Mouse (Mus musculus): ENCODE results near the gene Il17rb. TPM values are rescaled to one million over a fixed set of nuclear protein-coding genes. Genes with fewer than 3 reads are reported as not detected.

Gene Il17rb
- polyA plus RNA-seq, 1 experiment from 2014 or later = 1.2 TPM

DNA sequence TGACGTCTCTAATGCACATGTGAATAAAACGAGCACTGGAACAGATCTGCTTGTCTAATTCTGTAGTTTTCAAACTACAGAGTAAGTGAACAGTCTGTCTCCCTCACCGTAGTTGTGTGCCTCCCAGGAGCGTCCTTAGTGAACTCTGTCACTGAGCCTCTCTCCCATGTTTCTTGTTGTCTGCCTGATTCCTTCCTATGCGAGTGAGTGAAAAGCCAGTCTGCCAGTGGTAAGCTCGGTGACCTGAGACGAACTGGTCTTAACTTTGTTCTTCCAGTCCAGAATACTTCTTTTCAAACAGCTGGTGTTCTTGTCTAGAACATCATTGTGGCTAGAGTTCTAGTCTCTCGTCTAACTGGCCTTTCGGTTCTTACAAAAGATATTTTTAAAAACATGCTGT, 21.0 kb downstream of the Il17rb start:
- Histone ChIP-seq H3K4me1 (ENCODE audit: control insufficient read depth, insufficient read depth, low read length) (no peaks in the 10 kb centered on the region), H3K4me2 (ENCODE audit: low read depth, severe bottlenecking) (no peak overlapping the region), H3K27me3 (ENCODE audit: control insufficient read depth, insufficient read depth, low read length) (no peaks in the 10 kb centered on the region), H3K9me3 (ENCODE audit: control insufficient read depth, low read length) (no peaks in the 10 kb centered on the region), H3K4me3 (ENCODE audit: low read depth, low read length) (no peak overlapping the region), H3K27ac (replicated peaks; ENCODE audit: low read depth, low read length) (no peak overlapping the region), H3K36me3 (ENCODE audit: control insufficient read depth, insufficient read depth, low read length) (peaks cover 56% of the 10 kb centered on the region), H3K9ac (ENCODE audit: low read length) (no peak overlapping the region)
- no peak for ATAC-seq (ENCODE audit: insufficient number of reproducible peaks, low FRiP score, low TSS enrichment, low read depth)
- no peak for DNase-seq (ENCODE audit: low spot score)
- WGBS = 94% methylated on average over 9 of the region's 9 CpGs

DNA sequence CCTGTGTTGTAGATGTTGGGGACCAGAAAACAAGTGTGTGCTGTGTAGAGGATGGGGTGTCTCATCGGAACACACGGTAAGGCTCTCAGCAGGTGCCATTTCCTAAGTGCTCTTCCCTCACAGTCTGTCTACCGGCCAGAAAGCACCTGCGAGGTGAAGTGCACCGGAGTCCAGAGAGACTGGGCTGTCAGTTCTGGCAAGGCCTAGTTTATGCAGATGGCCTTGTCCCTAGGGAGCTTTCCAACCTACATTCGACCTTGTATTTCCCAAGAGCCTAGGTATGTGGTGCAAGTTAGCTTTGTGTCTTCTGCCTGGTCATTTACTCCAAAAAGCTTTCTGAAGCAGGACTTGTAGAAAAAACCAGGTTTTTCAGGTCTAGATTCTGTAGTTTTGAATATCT, 21.4 kb downstream of the Il17rb start:
- Histone ChIP-seq H3K27me3 (ENCODE audit: control insufficient read depth, insufficient read depth, low read length) (no peaks in the 10 kb centered on the region), H3K9ac (ENCODE audit: low read length) (no peak overlapping the region), H3K4me2 (ENCODE audit: low read depth, severe bottlenecking) (no peak overlapping the region), H3K36me3 (ENCODE audit: control insufficient read depth, insufficient read depth, low read length) (peaks cover 56% of the 10 kb centered on the region), H3K4me3 (ENCODE audit: low read depth, low read length) (no peak overlapping the region), H3K27ac (replicated peaks; ENCODE audit: low read depth, low read length) (no peak overlapping the region), H3K9me3 (ENCODE audit: control insufficient read depth, low read length) (no peaks in the 10 kb centered on the region), H3K4me1 (ENCODE audit: control insufficient read depth, insufficient read depth, low read length) (no peaks in the 10 kb centered on the region)
- DNase-seq (ENCODE audit: low spot score) = no peak
- ATAC-seq (ENCODE audit: insufficient number of reproducible peaks, low FRiP score, low TSS enrichment, low read depth) = no peak
- WGBS = 97% methylated on average over 6 of the region's 6 CpGs

DNA sequence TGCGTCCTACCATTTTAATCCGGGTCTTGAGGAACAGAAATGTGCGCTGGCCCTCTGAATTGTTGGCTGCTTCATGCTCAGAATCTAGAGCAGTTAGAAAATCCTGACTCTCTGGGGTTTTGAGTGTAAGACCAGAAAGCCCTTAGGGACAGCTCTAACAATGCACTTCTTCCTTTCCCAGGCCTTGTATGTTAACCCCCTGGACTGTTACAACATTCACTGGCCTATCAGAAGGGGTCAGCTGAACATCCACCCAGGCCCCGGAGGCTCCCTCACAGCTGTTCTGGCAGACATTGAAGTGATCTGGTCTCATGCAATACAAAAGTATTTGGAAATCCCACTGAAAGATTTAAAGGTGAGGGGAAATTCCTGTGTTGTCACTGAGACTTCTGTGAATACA, 22.6 kb downstream of the Il17rb start:
- no peak for DNase-seq (ENCODE audit: low spot score)
- H3K27me3 ChIP-seq (ENCODE audit: control insufficient read depth, insufficient read depth, low read length) = no peaks in the 10 kb centered on the region
- WGBS = 94% methylated on average over 4 of the region's 4 CpGs

DNA sequence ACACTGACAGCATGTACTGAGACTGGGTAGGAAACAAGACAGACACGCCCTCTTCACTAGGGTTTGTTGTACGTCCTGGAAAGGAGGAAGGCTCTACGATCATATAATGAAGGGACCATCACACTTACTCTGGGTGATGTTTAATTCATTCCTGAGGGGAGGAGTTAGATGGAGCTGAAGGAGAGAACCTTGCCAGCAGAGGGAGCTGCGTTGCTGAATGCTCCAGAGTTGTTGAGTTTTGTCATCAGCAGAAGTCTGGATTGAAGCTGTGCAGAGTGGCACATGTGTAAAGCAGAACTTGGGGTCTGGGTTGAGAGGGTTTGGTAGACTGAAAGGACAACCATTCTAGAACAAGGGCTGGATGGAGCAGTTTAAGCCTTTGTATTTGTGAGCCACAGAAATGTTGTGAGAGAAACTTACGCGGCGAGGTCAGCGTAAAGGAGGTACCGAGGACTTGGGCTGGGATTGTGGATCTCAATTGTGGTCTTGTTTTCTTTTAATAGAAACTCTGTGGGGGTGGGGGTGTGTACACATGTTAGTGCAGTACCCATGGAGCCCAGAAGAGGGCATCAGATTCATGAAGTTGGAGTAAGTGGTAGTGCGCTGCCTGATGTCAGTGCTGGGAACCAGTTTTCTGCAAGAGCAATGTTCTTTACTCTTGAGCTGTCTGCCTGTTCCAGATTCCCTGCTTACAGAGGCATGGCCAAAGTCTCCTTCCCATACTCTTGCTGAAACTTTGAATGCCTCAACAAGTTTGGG, 28.1 kb downstream of the Il17rb start:
- Histone ChIP-seq H3K27me3 (ENCODE audit: control insufficient read depth, insufficient read depth, low read length) (no peaks in the 10 kb centered on the region), H3K9me3 (ENCODE audit: control insufficient read depth, low read length) (no peaks in the 10 kb centered on the region), H3K4me3 (ENCODE audit: low read depth, low read length) (no peak overlapping the region), H3K4me1 (ENCODE audit: control insufficient read depth, insufficient read depth, low read length) (peaks cover 7% of the 10 kb centered on the region; the same call in 1 of the 2 replicates), H3K4me2 (ENCODE audit: low read depth, severe bottlenecking) (no peak overlapping the region), H3K36me3 (ENCODE audit: control insufficient read depth, insufficient read depth, low read length) (peaks cover 22% of the 10 kb centered on the region), H3K27ac (replicated peaks; ENCODE audit: low read depth, low read length) (no peak overlapping the region), H3K9ac (ENCODE audit: low read length) (no peak overlapping the region)
- WGBS = 95% methylated on average over 10 of the region's 10 CpGs
- ATAC-seq (ENCODE audit: insufficient number of reproducible peaks, low FRiP score, low TSS enrichment, low read depth) (no peak), DNase-seq (ENCODE audit: low spot score) (peak; percentile 31)

More for the DNA sequence above, 22.6 kb downstream of the Il17rb start:
- H3K9me3 ChIP-seq (ENCODE audit: control insufficient read depth, low read length) = no peaks in the 10 kb centered on the region
- no peaks in the 10 kb centered on the region for H3K4me1 ChIP-seq (ENCODE audit: control insufficient read depth, insufficient read depth, low read length)
- H3K4me3 ChIP-seq (ENCODE audit: low read depth, low read length) = no peak overlapping the region
- no peak for ATAC-seq (ENCODE audit: insufficient number of reproducible peaks, low FRiP score, low TSS enrichment, low read depth)
- H3K4me2 ChIP-seq (ENCODE audit: low read depth, severe bottlenecking) = no peak overlapping the region
- no peak overlapping the region for H3K27ac ChIP-seq (replicated peaks; ENCODE audit: low read depth, low read length)
- no peak overlapping the region for H3K9ac ChIP-seq (ENCODE audit: low read length)
- H3K36me3 ChIP-seq (ENCODE audit: control insufficient read depth, insufficient read depth, low read length) = peaks cover 49% of the 10 kb centered on the region

DNA sequence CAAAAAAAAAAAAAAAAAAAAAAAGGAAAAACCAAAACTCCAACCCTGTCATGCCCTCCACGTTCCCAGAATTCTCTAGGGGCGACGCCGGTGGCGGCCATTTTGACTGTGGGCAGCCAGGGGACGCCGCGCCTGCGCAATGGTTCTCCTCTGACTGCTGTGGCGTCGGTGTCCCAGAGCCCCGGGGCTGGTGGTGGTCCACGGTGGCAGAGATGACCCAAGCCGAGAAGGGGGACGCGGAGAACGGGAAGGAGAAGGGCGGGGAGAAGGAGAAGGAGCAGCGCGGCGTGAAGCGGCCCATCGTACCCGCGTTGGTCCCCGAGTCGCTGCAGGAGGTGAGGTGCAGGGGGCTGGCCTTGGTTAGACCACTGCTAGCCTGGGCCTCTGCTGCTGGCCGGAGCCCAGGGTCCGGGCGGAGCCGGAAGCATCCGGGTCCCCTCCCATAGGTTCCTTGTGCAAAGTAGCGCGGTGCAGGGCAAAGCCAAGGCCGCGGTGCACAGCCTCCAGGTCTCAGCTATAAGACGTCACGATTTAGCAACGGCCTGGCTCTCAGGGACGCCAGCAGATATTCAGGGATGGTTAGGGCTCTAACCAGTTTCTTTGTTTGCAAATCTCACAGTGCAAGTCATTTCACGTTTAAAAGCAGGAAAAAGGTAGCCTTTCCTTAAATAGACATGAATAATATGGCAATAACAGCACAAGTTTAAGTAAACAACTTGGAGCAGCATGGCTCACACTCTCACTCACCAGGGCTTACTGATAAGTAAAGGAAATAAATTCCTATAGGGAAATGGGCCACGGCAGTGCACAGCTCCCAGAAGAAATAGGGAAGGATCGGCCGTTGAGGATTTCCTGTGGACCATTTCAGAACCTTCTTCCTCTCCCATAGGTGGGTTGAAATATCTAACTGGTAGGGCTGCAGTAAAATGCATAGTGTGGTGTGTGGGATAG, 30.2 kb downstream of the Il17rb start, which contains the start of gene Actr8:
Gene Actr8 (plus strand): TSS at position 84 of the 951 bp plus-strand sequence.
- DNase-seq (ENCODE audit: low spot score) (peak; percentile 96), ATAC-seq (ENCODE audit: insufficient number of reproducible peaks, low FRiP score, low TSS enrichment, low read depth) (peak; percentile 96)
- Histone ChIP-seq H3K9ac (ENCODE audit: low read length) (peak within 1 kb of the TSS; percentile 84), H3K27me3 (ENCODE audit: control insufficient read depth, insufficient read depth, low read length) (no peaks in the 10 kb centered on the region), H3K36me3 (ENCODE audit: control insufficient read depth, insufficient read depth, low read length) (peaks cover 14% of the 10 kb centered on the region), H3K4me1 (ENCODE audit: control insufficient read depth, insufficient read depth, low read length) (peaks cover 7% of the 10 kb centered on the region; the same call in 1 of the 2 replicates), H3K4me2 (ENCODE audit: low read depth, severe bottlenecking) (peak within 1 kb of the TSS; percentile 88), H3K9me3 (ENCODE audit: control insufficient read depth, low read length) (no peaks in the 10 kb centered on the region), H3K4me3 (ENCODE audit: low read depth, low read length) (peak within 1 kb of the TSS; percentile 64), H3K27ac (replicated peaks; ENCODE audit: low read depth, low read length) (peak within 1 kb of the TSS; percentile 78)
- WGBS = 3% methylated on average over 44 of the region's 44 CpGs

DNA sequence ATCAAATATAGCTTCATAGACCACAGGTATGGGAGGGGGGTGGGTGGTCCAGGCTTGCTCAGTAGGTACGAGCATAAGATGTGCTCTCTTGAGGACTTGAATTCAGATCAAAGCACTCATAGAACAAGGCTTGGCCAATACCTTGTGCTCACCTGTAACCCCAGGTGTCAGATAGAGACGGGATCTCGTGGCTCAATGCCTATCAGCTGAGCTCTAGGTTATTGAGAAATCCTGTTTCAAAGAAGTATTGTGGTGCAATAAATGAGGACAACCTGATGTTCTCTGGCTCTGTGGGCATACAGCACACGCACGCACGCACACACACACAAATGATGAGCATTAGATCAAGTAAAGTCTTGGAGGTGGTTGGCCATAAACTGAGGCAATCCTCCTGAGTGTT, 31.8 kb downstream of the Il17rb start:
- Histone ChIP-seq H3K36me3 (ENCODE audit: control insufficient read depth, insufficient read depth, low read length) (peaks cover 17% of the 10 kb centered on the region), H3K27me3 (ENCODE audit: control insufficient read depth, insufficient read depth, low read length) (no peaks in the 10 kb centered on the region)
- 94% methylated on average over 6 of the region's 6 CpGs for WGBS

DNA sequence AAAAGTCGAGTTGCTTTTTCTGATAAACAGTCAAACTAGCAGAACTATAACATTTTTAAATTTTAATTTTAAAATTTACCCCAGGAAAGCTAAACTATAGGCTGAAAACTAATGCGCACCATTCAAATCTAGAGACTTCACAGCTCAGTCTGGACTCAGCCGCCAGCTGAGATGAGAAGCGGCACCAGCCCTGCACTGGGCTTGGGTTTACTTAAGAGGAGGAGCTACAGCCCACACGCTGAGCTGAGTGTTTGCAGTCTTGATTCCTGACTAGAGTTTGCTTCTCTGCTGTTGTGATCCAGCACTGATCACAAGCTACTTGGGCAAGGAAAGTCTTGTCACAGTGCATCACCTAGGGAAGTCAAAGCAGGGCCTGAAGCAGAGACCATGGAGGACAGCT, 36.7 kb downstream of the Il17rb start:
- DNase-seq (ENCODE audit: low spot score) = no peak
- Histone ChIP-seq H3K36me3 (ENCODE audit: control insufficient read depth, insufficient read depth, low read length) (peaks cover 15% of the 10 kb centered on the region), H3K9ac (ENCODE audit: low read length) (no peak overlapping the region), H3K4me2 (ENCODE audit: low read depth, severe bottlenecking) (no peak overlapping the region), H3K9me3 (ENCODE audit: control insufficient read depth, low read length) (no peaks in the 10 kb centered on the region), H3K4me3 (ENCODE audit: low read depth, low read length) (no peak overlapping the region), H3K27me3 (ENCODE audit: control insufficient read depth, insufficient read depth, low read length) (no peaks in the 10 kb centered on the region), H3K27ac (replicated peaks; ENCODE audit: low read depth, low read length) (no peak overlapping the region), H3K4me1 (ENCODE audit: control insufficient read depth, insufficient read depth, low read length) (peaks cover 6% of the 10 kb centered on the region)
- no peak for ATAC-seq (ENCODE audit: insufficient number of reproducible peaks, low FRiP score, low TSS enrichment, low read depth)
- WGBS = 88% methylated on average over 5 of the region's 5 CpGs

More for the DNA sequence above, 31.8 kb downstream of the Il17rb start:
- Histone ChIP-seq H3K4me3 (ENCODE audit: low read depth, low read length) (no peak overlapping the region), H3K9me3 (ENCODE audit: control insufficient read depth, low read length) (no peaks in the 10 kb centered on the region), H3K4me1 (ENCODE audit: control insufficient read depth, insufficient read depth, low read length) (peaks cover 7% of the 10 kb centered on the region; the same call in 1 of the 2 replicates), H3K9ac (ENCODE audit: low read length) (no peak overlapping the region), H3K27ac (replicated peaks; ENCODE audit: low read depth, low read length) (no peak overlapping the region), H3K4me2 (ENCODE audit: low read depth, severe bottlenecking) (no peak overlapping the region)
- ATAC-seq (ENCODE audit: insufficient number of reproducible peaks, low FRiP score, low TSS enrichment, low read depth) (no peak), DNase-seq (ENCODE audit: low spot score) (no peak)

- H3K4me1 ChIP-seq (ENCODE audit: control insufficient read depth, insufficient read depth, low read length) = peaks cover 6% of the 10 kb centered on the region
- WGBS = 98% methylated on average over 7 of the region's 7 CpGs
- H3K4me2 ChIP-seq (ENCODE audit: low read depth, severe bottlenecking) = no peak overlapping the region
- no peak overlapping the region for H3K9ac ChIP-seq (ENCODE audit: low read length)
- H3K36me3 ChIP-seq (ENCODE audit: control insufficient read depth, insufficient read depth, low read length) = peaks cover 15% of the 10 kb centered on the region
- no peaks in the 10 kb centered on the region for H3K27me3 ChIP-seq (ENCODE audit: control insufficient read depth, insufficient read depth, low read length)
- no peak overlapping the region for H3K27ac ChIP-seq (replicated peaks; ENCODE audit: low read depth, low read length)
- H3K4me3 ChIP-seq (ENCODE audit: low read depth, low read length) = no peak overlapping the region
- ATAC-seq (ENCODE audit: insufficient number of reproducible peaks, low FRiP score, low TSS enrichment, low read depth) (no peak), DNase-seq (ENCODE audit: low spot score) (no peak)
- H3K9me3 ChIP-seq (ENCODE audit: control insufficient read depth, low read length) = no peaks in the 10 kb centered on the region
These were observed 37.2 kb downstream of the Il17rb start for GRCm38 (mm10) chr14:29971446-29971845.

All from limb, embryonic 11.5 days (tissue).